Mouse (Mus musculus) limb, embryonic 14.5 days (tissue): ENCODE data around the gene Guk1. TPM values are rescaled to one million over a fixed set of nuclear protein-coding genes. Genes with fewer than 3 reads are reported as not detected.

Experiments
- ATAC-seq: fragments of 200-750 bp; cut with Nextera tagmentation; 2 replicates; pipeline ENCODE4 v1.8.0; 2017; ENCODE audit warnings: low read depth, moderate number of reproducible peaks, moderate TSS enrichment; ENCODE audit not compliant: low FRiP score
- DNase-seq: peaks from one replicate; pipeline ENCODE4 v3.0.0-alpha.2; 2015; ENCODE audit warnings: low spot score
- H3K27ac ChIP-seq: fragments of 300-500 bp; sonication (generic); replicated peaks from 2 replicates; pipeline ENCODE4 v1.5.1; 2014; ENCODE audit warnings: low read depth, mild to moderate bottlenecking, low read length, moderate library complexity, mixed read lengths
- H3K27me3 ChIP-seq: fragments of 300-500 bp; sonication (generic); 2 replicates; pipeline ENCODE4 v1.6.1; 2014; ENCODE audit warnings: low read length, mixed read lengths; ENCODE audit not compliant: control insufficient read depth, insufficient read depth
- H3K36me3 ChIP-seq: fragments of 300-500 bp; sonication (generic); 2 replicates; pipeline ENCODE4 v1.6.1; 2014; ENCODE audit warnings: mild to moderate bottlenecking, low read length, moderate library complexity, mixed read lengths; ENCODE audit not compliant: control insufficient read depth, insufficient read depth
- H3K4me1 ChIP-seq: fragments of 300-500 bp; sonication (generic); 2 replicates; pipeline ENCODE4 v1.6.1; 2014; ENCODE audit warnings: antibody characterized with exemption, low read length, mixed read lengths; ENCODE audit not compliant: control insufficient read depth, insufficient read depth
- H3K4me2 ChIP-seq: fragments of 300-500 bp; sonication (generic); replicated peaks from 2 replicates; pipeline ENCODE4 v1.6.1; 2014; ENCODE audit warnings: low read depth, mild to moderate bottlenecking, low read length, moderate library complexity; ENCODE audit not compliant: severe bottlenecking
- H3K4me3 ChIP-seq: fragments of 300-500 bp; sonication (generic); replicated peaks from 2 replicates; pipeline ENCODE4 v1.5.1; 2014; ENCODE audit warnings: low read length
- H3K9ac ChIP-seq: fragments of 300-500 bp; sonication (generic); 2 replicates; pipeline ENCODE4 v1.6.1; 2014; ENCODE audit warnings: mild to moderate bottlenecking, low read depth, low read length, moderate library complexity; ENCODE audit not compliant: severe bottlenecking
- H3K9me3 ChIP-seq: fragments of 300-500 bp; sonication (generic); 2 replicates; pipeline ENCODE4 v1.6.1; 2016; ENCODE audit warnings: low read length; ENCODE audit not compliant: control insufficient read depth
- POLR2A ChIP-seq: fragments of 200-500 bp; IDR thresholded peaks from 2 replicates; pipeline ENCODE4 v1.8.0; 2012; ENCODE audit warnings: inconsistent platforms, mild to moderate bottlenecking, moderate library complexity, borderline replicate concordance; ENCODE audit not compliant: insufficient read depth, insufficient read length; ENCODE audit errors: extremely low read depth
- WGBS: fragments of 180-500 bp; shearing (Covaris S2); extraction: QIAGEN DNeasy Blood & Tissue Kit; methylation state at CpG from one replicate; pipeline ENCODE4 v1.1.7; 2014; 5-methylcytosine and 5-hydroxymethylcytosine counted together
- polyA plus RNA-seq, 2 experiments: library from polyadenylated mRNA; depleted of rRNA in 1 of 2; stranded (reverse) in 1 of 2; unstranded in 1 of 2; fragments of >200 nt; fragmentation: Nextera tagmentation in 1 of 2; extraction: Ambion mirVana in 1 of 2; gene quantifications; 2 replicates each; pipeline versions ENCODE4 v1.2.1 to v1.2.3; 2012 to 2014

Gene Guk1
- polyA plus RNA-seq, 2 experiments = 101 to 129 TPM

DNA sequence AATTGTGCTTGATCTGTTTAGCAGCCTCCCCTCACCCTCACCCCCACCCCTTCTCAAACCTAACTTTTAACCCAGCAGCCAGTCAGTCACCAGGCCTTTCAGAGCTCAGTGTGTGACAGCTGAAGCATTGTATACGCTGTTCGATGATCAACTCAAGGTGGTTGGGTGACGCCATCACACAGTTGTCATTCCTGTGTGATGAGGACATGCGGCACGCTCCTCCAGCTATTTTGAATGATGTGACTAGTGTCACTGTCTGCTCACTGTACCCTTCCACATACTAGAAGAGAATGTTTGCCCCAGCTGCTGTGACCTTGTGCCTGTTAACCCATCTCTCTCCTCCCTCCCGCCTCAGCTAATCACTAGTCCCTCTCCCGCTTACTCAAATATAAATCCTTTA, 37.8 kb downstream of the Guk1 start:
- H3K27ac ChIP-seq = no peak overlapping the region
- TF ChIP-seq POLR2A = no peak
- ATAC-seq (peak; percentile 73; the same call in 1 of the 2 replicates), DNase-seq (no peak)
- no peaks in the 10 kb centered on the region for H3K4me1 ChIP-seq
- peaks cover 19% of the 10 kb centered on the region for H3K36me3 ChIP-seq
- H3K9me3 ChIP-seq = no peaks in the 10 kb centered on the region
- H3K9ac ChIP-seq = no peak overlapping the region
- whole genome bisulfite sequencing = 80% methylated on average over 7 of the region's 7 CpGs
- H3K4me2 ChIP-seq = no peak overlapping the region
- no peak overlapping the region for H3K4me3 ChIP-seq
- no peaks in the 10 kb centered on the region for H3K27me3 ChIP-seq

DNA sequence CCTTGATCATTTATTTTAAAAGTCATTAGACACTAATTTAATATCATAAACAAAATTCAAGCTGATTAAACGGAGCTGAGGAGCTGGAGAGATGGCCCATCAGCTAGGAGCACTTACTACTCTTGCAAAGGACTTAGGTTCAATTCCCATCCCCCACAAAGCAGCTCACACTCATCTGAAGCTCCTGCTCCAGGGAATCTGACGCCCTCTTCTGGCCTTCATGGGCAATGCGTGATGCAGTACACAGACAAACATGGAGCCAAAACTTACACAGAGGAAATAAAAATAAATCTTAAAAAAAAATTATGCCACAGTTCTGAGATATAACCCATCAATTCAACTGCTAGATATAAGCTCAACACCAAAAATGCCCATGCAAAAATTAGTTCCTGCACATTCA, 40.3 kb downstream of the Guk1 start:
- no peak overlapping the region for H3K27ac ChIP-seq
- 27% methylated on average over 3 of the region's 3 CpGs for WGBS
- no peak overlapping the region for H3K9ac ChIP-seq
- no peaks in the 10 kb centered on the region for H3K27me3 ChIP-seq
- no peak overlapping the region for H3K4me2 ChIP-seq
- H3K36me3 ChIP-seq = peaks cover 9% of the 10 kb centered on the region; the same call in 1 of the 2 replicates
- ATAC-seq (no peak), DNase-seq (no peak)
- TF ChIP-seq POLR2A = no peak
- no peaks in the 10 kb centered on the region for H3K4me1 ChIP-seq
- no peaks in the 10 kb centered on the region for H3K9me3 ChIP-seq
- no peak overlapping the region for H3K4me3 ChIP-seq

DNA sequence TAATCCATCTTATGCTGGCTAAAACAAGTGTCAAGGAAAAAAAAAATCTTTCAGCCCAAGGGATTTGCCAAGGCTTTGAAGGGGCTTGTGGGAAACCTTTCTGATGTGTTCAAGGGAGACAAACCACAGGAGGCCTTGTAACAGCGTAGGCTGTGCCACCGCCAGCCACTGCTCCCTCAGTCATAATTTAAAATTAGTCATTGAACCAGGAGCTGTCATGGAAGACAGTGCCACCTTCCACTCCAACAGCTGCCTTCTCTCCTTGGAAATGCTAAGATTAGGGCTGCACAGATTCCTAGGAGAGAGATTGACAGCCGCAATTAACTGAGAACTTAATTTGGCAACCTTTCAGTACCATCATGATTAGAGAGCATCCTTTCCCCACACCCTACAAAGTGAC, 42.7 kb downstream of the Guk1 start:
- Histone ChIP-seq H3K36me3 (no peaks in the 10 kb centered on the region), H3K9ac (no peak overlapping the region), H3K9me3 (no peaks in the 10 kb centered on the region), H3K4me2 (no peak overlapping the region), H3K27me3 (no peaks in the 10 kb centered on the region), H3K4me3 (no peak overlapping the region), H3K27ac (no peak overlapping the region), H3K4me1 (no peaks in the 10 kb centered on the region)
- WGBS = 72% methylated on average over 3 of the region's 3 CpGs
- no peak for DNase-seq
- no peak for TF ChIP-seq POLR2A
- no peak for ATAC-seq

DNA sequence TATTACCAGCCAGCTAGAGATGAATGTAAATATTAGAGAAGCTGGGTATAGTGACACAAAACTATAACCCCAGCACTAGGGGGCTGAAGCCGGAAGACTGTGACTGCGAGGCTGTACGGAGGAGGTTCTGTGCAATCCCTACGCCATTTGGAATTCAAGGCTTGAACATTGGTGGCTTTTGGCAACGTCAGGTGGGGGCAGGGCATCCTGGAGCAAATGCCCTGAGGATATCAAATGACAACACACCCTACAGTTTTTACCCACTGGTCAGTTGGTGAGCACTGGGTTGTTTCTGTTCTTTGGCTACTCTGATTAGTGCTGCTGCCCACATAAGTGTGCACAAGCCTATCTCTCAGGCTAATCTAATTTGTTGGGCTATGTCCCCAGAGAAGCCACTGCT, 49.0 kb downstream of the Guk1 start:
- Histone ChIP-seq H3K36me3 (no peaks in the 10 kb centered on the region), H3K27ac (no peak overlapping the region), H3K9me3 (no peaks in the 10 kb centered on the region), H3K4me1 (no peaks in the 10 kb centered on the region), H3K9ac (no peak overlapping the region), H3K4me3 (no peak overlapping the region), H3K27me3 (no peaks in the 10 kb centered on the region; the same call in 1 of the 2 replicates), H3K4me2 (no peak overlapping the region)
- WGBS = 71% methylated on average over 5 of the region's 5 CpGs
- no peak for TF ChIP-seq POLR2A
- no peak for ATAC-seq
- no peak for DNase-seq

DNA sequence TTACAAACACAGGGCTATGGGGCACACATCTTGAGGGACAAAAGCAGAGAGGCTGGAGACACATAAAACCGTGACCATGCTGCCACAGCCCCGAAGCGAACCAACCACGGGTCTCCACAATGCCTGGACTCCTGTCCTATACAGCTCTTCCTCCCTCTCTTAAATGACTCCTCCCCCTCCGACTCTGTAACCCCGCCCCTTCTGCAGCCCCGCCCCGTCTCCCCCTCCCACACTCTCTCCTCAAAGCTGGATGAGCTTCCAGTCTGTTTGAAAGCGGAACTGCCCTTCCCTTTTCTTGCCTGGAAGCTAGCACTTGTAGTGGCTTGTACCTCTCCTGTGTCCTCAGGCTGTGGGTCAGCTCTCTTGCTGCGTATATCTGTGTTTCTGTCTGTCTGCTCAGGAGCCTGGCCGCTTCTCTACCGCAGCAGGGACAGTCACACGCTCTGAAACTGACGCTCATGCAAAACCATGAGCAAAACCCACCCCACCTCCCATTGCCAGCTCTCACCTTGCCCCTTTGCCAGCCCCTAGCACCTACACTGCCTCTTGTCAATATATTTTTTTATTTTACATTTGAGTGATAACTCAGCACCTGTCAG, 50.1 kb downstream of the Guk1 start:
- H3K4me1 ChIP-seq = no peaks in the 10 kb centered on the region
- 12% methylated on average over 14 of the region's 14 CpGs for whole genome bisulfite sequencing
- peaks cover 10% of the 10 kb centered on the region for H3K27me3 ChIP-seq
- peak overlapping the region; percentile 10; the same call in 1 of the 2 replicates for H3K4me2 ChIP-seq
- no peak overlapping the region for H3K27ac ChIP-seq
- H3K36me3 ChIP-seq = no peaks in the 10 kb centered on the region
- H3K4me3 ChIP-seq = no peak overlapping the region
- no peak overlapping the region for H3K9ac ChIP-seq
- ATAC-seq (no peak), DNase-seq (no peak)
- TF ChIP-seq POLR2A = no peak
- H3K9me3 ChIP-seq = no peaks in the 10 kb centered on the region
